Mouse (Mus musculus) midbrain, embryonic 14.5 days (tissue): ENCODE results near the gene Asb17. TPM values are rescaled to one million over a fixed set of nuclear protein-coding genes. Genes with fewer than 3 reads are reported as not detected.
A peak's percentile ranks its signal among the peaks of the same experiment; 100 is the strongest.

Experiments used
- ATAC-seq: fragments of 200-750 bp; cut with Nextera tagmentation; 2 replicates; pipeline ENCODE4 v1.8.0; 2017; ENCODE audit warnings: moderate number of reproducible peaks, moderate library complexity; ENCODE audit not compliant: low FRiP score, low TSS enrichment
- DNase-seq: peaks from one replicate; pipeline ENCODE4 v3.0.0-alpha.2; 2015
- H3K27ac ChIP-seq: fragments of 300-500 bp; sonication (generic); replicated peaks from 2 replicates; pipeline ENCODE4 v1.5.1; 2014; ENCODE audit warnings: mild to moderate bottlenecking, low read depth, low read length, moderate library complexity
- H3K27me3 ChIP-seq: fragments of 300-500 bp; sonication (generic); 2 replicates; pipeline ENCODE4 v1.6.1; 2014; ENCODE audit warnings: low read length, control low read depth, mixed read lengths; ENCODE audit not compliant: control insufficient read depth, insufficient read depth
- H3K36me3 ChIP-seq: fragments of 300-500 bp; sonication (generic); 2 replicates; pipeline ENCODE4 v1.6.1; 2014; ENCODE audit warnings: low read length, control low read depth; ENCODE audit not compliant: control insufficient read depth, insufficient read depth
- H3K4me1 ChIP-seq: fragments of 300-500 bp; sonication (generic); 2 replicates; pipeline ENCODE4 v1.6.1; 2014; ENCODE audit warnings: mild to moderate bottlenecking, antibody characterized with exemption, low read length, control low read depth; ENCODE audit not compliant: control insufficient read depth, insufficient read depth
- H3K4me2 ChIP-seq: fragments of 300-500 bp; sonication (generic); 2 replicates; pipeline ENCODE4 v1.6.1; 2014; ENCODE audit warnings: mild to moderate bottlenecking, low read length, moderate library complexity
- H3K4me3 ChIP-seq: fragments of 300-500 bp; sonication (generic); replicated peaks from 2 replicates; pipeline ENCODE4 v1.5.1; 2014; ENCODE audit warnings: low read depth, low read length
- H3K9ac ChIP-seq: fragments of 300-500 bp; sonication (generic); replicated peaks from 2 replicates; pipeline ENCODE4 v1.6.1; 2014; ENCODE audit warnings: mild to moderate bottlenecking, low read length, moderate library complexity
- H3K9me3 ChIP-seq: fragments of 300-500 bp; sonication (generic); 2 replicates; pipeline ENCODE4 v1.6.1; 2016; ENCODE audit warnings: low read length, control low read depth, mixed read lengths; ENCODE audit not compliant: control insufficient read depth
- WGBS: fragments of 180-500 bp; shearing (Covaris S2); extraction: QIAGEN DNeasy Blood & Tissue Kit; methylation state at CpG from one replicate; pipeline ENCODE4 v1.1.7; 2014; 5-methylcytosine and 5-hydroxymethylcytosine counted together
- polyA plus RNA-seq: library from polyadenylated mRNA; unstranded; fragments of >200 nt; fragmentation: Nextera tagmentation; extraction: Ambion mirVana; gene quantifications from 2 replicates; pipeline ENCODE4 v1.2.1, GENCODE M21; 2014

Asb17 gene
- polyA plus RNA-seq, 1 experiment from 2014 or later = not detected

DNA sequence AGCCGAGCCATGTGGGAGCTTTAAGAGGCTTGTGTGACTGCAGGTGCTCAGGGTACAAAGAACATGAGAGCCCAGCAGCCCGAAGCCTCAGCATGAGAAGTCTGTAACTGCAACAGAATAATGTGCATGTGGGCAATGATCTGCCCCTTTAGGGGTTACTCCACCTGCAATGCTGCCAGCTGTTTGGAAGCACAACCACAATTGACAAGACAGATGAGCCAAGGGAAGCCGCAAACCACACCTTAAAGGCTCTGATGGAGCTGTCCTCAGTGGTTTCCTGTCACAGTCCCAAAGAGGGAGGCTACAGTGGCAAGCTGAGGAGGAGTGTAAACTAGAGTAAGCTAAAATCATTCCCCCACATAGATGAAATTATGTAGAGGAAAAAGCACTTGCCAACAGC is 51.4 kb downstream of the Asb17 start:
- no peak overlapping the region for H3K9ac ChIP-seq
- no peak for DNase-seq
- H3K9me3 ChIP-seq = no peaks in the 10 kb centered on the region
- H3K4me2 ChIP-seq = no peak overlapping the region
- no peaks in the 10 kb centered on the region for H3K4me1 ChIP-seq
- no peaks in the 10 kb centered on the region for H3K27me3 ChIP-seq
- no peak overlapping the region for H3K4me3 ChIP-seq
- no peak for ATAC-seq
- H3K36me3 ChIP-seq = no peaks in the 10 kb centered on the region
- 86% methylated on average over 3 of the region's 3 CpGs for WGBS
- H3K27ac ChIP-seq = no peak overlapping the region

DNA sequence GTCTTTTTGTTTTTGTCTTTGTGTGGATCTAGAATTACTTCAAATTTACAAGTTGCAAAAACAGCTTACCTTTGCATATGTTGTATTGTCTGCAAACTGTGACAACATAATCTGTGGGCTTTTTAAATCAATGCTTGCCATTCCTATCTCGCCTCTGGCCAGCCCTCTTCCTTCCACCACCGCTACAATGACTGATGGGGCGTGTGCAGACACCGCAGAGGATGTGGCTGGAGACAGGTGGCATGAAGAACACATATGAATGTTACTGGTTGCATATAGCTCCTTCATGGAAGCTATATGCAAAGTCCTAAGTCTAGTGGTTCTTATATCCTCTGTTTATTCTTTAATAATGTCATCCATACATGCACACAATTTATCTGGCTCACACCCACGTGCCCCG is 53.2 kb downstream of the Asb17 start:
- no peak for DNase-seq
- WGBS = 80% methylated on average over 6 of the region's 6 CpGs
- ATAC-seq = no peak

DNA sequence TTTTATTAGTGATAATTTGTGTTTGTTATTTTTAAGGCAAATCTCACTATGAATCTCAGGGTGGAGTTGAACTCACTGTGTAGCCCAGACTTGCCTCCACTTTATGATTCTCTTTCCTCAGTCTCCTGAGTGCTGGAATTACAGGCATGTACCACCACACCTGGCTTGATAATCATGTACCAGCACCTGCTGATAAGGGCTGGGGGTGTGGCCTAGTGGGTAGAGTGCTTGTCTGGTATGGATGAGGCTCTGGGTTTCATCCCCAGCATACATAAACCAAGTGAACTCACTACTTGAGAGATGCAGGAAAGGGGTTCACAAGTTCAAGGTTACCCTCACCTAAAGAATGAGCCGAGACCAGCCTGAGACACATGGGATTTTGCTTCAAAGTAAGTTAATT is 57.9 kb downstream of the Asb17 start:
- H3K36me3 ChIP-seq = peaks cover 34% of the 10 kb centered on the region
- no peaks in the 10 kb centered on the region for H3K9me3 ChIP-seq
- H3K9ac ChIP-seq = no peak overlapping the region
- DNase-seq = no peak
- no peak overlapping the region for H3K27ac ChIP-seq
- no peak for ATAC-seq
- no peak overlapping the region for H3K4me3 ChIP-seq
- no peaks in the 10 kb centered on the region for H3K27me3 ChIP-seq
- H3K4me1 ChIP-seq = no peaks in the 10 kb centered on the region
- no peak overlapping the region for H3K4me2 ChIP-seq
- WGBS = 82% methylated on average over 1 of the region's 1 CpGs

More for the DNA sequence above, 53.2 kb downstream of the Asb17 start:
- Histone ChIP-seq H3K9ac (no peak overlapping the region), H3K4me2 (no peak overlapping the region), H3K27me3 (no peaks in the 10 kb centered on the region), H3K9me3 (no peaks in the 10 kb centered on the region), H3K4me1 (no peaks in the 10 kb centered on the region), H3K36me3 (no peaks in the 10 kb centered on the region), H3K4me3 (no peak overlapping the region), H3K27ac (no peak overlapping the region)

DNA sequence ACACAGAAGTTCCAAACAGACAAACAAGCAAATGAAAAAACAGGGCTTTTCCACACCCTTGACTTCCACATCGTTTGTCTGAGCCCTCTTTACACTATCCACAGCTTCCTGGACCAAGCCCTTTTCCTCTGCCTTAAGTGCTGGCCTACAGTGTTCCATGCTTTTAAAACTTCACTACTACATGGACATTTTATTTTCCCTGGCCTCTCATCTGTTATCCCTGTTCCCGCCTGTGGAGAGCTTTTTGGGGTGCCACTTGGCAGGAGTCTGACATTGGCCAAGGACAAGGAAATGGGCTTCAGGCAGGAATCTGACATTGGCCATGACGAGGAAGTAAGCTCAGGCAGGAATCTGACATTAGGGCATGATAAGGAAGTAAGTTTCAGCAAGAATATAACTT is 58.6 kb downstream of the Asb17 start:
- ATAC-seq (no peak), DNase-seq (no peak)
- H3K9ac ChIP-seq = no peak overlapping the region
- H3K27me3 ChIP-seq = no peaks in the 10 kb centered on the region
- no peaks in the 10 kb centered on the region for H3K4me1 ChIP-seq
- H3K9me3 ChIP-seq = no peaks in the 10 kb centered on the region
- H3K4me2 ChIP-seq = no peak overlapping the region
- H3K36me3 ChIP-seq = peaks cover 41% of the 10 kb centered on the region
- no peak overlapping the region for H3K27ac ChIP-seq
- no peak overlapping the region for H3K4me3 ChIP-seq
- WGBS = 78% methylated on average over 3 of the region's 3 CpGs

DNA sequence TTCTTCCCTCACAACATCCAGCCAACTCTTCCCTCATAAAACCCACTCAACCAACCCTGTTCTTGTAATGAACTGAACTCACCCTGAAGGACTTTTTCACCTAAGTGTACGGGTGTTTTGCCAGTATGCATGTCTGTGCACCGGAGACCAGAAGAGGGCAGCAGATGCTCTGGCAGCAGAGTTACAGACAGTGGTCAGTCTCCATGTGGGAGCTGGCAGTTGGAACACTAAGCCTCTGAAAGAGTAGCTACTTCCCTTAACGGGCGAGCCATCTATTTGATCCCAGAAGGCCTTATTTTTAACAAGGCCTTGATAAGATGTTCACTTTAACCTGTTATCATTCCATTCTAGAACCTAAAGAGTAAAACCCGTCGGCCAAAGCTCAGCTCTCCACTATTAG is 60.6 kb downstream of the Asb17 start:
- Histone ChIP-seq H3K9ac (no peak overlapping the region), H3K36me3 (peaks cover 61% of the 10 kb centered on the region), H3K9me3 (no peaks in the 10 kb centered on the region), H3K4me2 (no peak overlapping the region), H3K27ac (no peak overlapping the region), H3K27me3 (no peaks in the 10 kb centered on the region), H3K4me3 (no peak overlapping the region), H3K4me1 (0 out of 2 replicates have a peak, but pooled peaks cover 5% of the 10 kb centered on the region)
- 65% methylated on average over 6 of the region's 6 CpGs for WGBS
- DNase-seq (peak; percentile 62), ATAC-seq (peak; percentile 71; the same call in 1 of the 2 replicates)

Other genes with a start within 250 kb of the Asb17 start
- gene St6galnac3, start 119.0 kb upstream of the Asb17 start, polyA plus RNA-seq = 21.4 and 26.6 TPM in 2 replicates
- 0.16 and 0.23 TPM in 2 replicates for gene Msh4, start 61.9 kb downstream of the Asb17 start, polyA plus RNA-seq
- gene Rabggtb, start 68.8 kb downstream of the Asb17 start, polyA plus RNA-seq = 52.3 and 54.1 TPM in 2 replicates
- gene Acadm, start 100.4 kb downstream of the Asb17 start, polyA plus RNA-seq = 46.8 and 52.7 TPM in 2 replicates
- 14.3 and 15.5 TPM in 2 replicates for gene Slc44a5, start 129.2 kb downstream of the Asb17 start, polyA plus RNA-seq